Mouse (Mus musculus) neural tube, embryonic 15.5 days (tissue): ENCODE measurements at regions not wholly inside any gene's neighbourhood (a gene's known extent, or its start where the extent isn't known, plus 50 kb on each side); places are given as distances from the start of the nearest gene placed in this dataset.

Experiments used
- ATAC-seq: fragments of 200-750 bp; cut with Nextera tagmentation; 2 replicates; pipeline ENCODE4 v1.8.0; 2017; ENCODE audit warnings: mild to moderate bottlenecking, moderate TSS enrichment, moderate library complexity; ENCODE audit not compliant: low FRiP score
- H3K27ac ChIP-seq: fragments of 300-500 bp; sonication (generic); replicated peaks from 2 replicates; pipeline ENCODE4 v1.5.1; 2015; ENCODE audit warnings: mild to moderate bottlenecking, inconsistent platforms
- H3K27me3 ChIP-seq: fragments of 300-500 bp; sonication (generic); replicated peaks from 2 replicates; pipeline ENCODE4 v1.6.1; 2015; ENCODE audit warnings: inconsistent platforms
- H3K36me3 ChIP-seq: fragments of 300-500 bp; sonication (generic); 2 replicates; pipeline ENCODE4 v1.6.1; 2015; ENCODE audit warnings: inconsistent platforms
- H3K4me1 ChIP-seq: fragments of 300-500 bp; sonication (generic); 2 replicates; pipeline ENCODE4 v1.6.1; 2015; ENCODE audit warnings: inconsistent platforms
- H3K4me2 ChIP-seq: fragments of 300-500 bp; sonication (generic); 2 replicates; pipeline ENCODE4 v1.6.1; 2015; ENCODE audit warnings: inconsistent platforms, mild to moderate bottlenecking, moderate library complexity
- H3K4me3 ChIP-seq: fragments of 300-500 bp; sonication (generic); replicated peaks from 2 replicates; pipeline ENCODE4 v1.5.1; 2015; ENCODE audit warnings: mild to moderate bottlenecking, inconsistent platforms
- H3K9ac ChIP-seq: fragments of 300-500 bp; sonication (generic); replicated peaks from 2 replicates; pipeline ENCODE4 v1.6.1; 2015; ENCODE audit warnings: mild to moderate bottlenecking, inconsistent platforms
- H3K9me3 ChIP-seq: fragments of 300-500 bp; sonication (generic); replicated peaks from 2 replicates; pipeline ENCODE4 v1.6.1; 2016; ENCODE audit warnings: inconsistent platforms
- WGBS: fragments of 180-500 bp; shearing (Covaris S2); methylation state at CpG from one replicate; pipeline ENCODE4 v1.1.7; 2015; ENCODE audit warnings: mixed read lengths; 5-methylcytosine and 5-hydroxymethylcytosine counted together

DNA sequence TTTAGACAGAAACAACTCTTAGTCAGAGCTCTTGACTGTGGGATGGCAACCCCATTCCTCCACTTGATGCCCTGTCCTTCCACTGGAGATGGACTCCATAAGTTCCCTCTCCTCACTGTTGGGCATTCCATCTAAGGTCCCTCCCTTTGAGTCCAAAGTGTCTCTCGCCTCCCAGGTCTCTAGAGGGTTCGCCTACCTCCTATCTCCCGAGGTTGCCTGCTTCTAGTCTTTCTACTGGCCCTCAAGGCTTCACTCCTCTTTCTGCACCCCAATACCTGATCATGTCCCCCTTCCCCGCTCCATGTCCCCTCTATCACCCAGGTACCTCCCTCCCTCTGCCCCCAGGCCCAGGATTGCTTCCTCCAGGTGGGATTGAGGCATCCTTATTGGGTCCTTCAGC is 142.9 kb upstream of the Mgmt start:
- Histone ChIP-seq H3K4me3 (no peak overlapping the region), H3K27ac (no peak overlapping the region), H3K36me3 (no peaks in the 10 kb centered on the region), H3K9me3 (no peaks in the 10 kb centered on the region), H3K4me2 (no peak overlapping the region), H3K27me3 (no peaks in the 10 kb centered on the region), H3K4me1 (peaks cover 11% of the 10 kb centered on the region), H3K9ac (no peak overlapping the region)
- WGBS, result 84% methylated on average over 4 of the region's 4 CpGs
- no peak for ATAC-seq

DNA sequence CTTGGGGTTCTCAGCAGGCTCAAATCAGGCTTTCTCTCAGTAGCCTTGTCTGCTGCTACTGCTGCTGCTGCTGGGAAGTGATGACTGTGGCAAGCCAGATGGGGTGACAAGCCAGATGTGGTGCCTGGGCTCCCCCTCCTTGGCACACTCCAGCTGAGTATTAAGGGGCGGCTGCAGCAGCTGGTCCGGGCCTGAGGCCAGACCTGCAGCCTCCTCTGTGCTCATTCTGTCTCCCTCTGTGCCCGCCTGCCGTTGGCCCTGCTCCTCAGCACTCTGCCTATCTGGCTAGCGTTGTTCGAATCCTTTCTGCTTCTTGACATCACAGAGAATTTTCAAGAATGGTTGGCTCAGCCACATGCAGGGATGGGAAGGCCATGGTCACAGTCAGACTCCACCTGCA is 139.6 kb upstream of the Mgmt start:
- H3K27me3 ChIP-seq, result no peaks in the 10 kb centered on the region
- no peak for ATAC-seq
- no peaks in the 10 kb centered on the region for H3K36me3 ChIP-seq
- no peak overlapping the region for H3K4me2 ChIP-seq
- peaks cover 11% of the 10 kb centered on the region for H3K4me1 ChIP-seq
- H3K9ac ChIP-seq, result no peak overlapping the region
- H3K9me3 ChIP-seq, result no peaks in the 10 kb centered on the region
- WGBS, result 53% methylated on average over 6 of the region's 6 CpGs
- no peak overlapping the region for H3K4me3 ChIP-seq
- 0 out of 2 replicates have a peak overlapping the region, but pooled peaks have one; percentile 15 for H3K27ac ChIP-seq

DNA sequence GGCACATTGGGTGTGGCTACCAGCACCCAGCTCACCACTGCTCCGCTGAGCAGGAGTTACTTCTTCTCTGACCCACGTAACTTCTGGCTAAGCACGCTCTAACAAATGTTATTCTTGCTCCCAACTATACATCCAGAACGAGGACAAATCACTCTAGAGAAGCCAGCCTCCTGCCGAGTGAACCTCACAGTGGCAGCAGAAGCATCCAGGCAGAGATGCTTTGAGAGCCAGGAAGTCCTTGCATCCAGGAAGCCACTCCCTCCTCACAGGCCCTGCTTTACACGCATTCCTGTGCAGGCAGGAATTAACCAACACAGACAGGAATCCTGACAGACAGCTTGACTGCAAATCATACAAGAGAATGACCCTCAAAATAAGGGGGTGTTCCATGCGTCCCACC is 129.4 kb upstream of the Mgmt start:
- Histone ChIP-seq H3K36me3 (no peaks in the 10 kb centered on the region), H3K9me3 (no peaks in the 10 kb centered on the region), H3K27ac (no peak overlapping the region), H3K4me3 (no peak overlapping the region), H3K27me3 (no peaks in the 10 kb centered on the region), H3K4me2 (no peak overlapping the region), H3K4me1 (peaks cover 14% of the 10 kb centered on the region), H3K9ac (no peak overlapping the region)
- ATAC-seq, result no peak
- WGBS, result 49% methylated on average over 7 of the region's 7 CpGs

DNA sequence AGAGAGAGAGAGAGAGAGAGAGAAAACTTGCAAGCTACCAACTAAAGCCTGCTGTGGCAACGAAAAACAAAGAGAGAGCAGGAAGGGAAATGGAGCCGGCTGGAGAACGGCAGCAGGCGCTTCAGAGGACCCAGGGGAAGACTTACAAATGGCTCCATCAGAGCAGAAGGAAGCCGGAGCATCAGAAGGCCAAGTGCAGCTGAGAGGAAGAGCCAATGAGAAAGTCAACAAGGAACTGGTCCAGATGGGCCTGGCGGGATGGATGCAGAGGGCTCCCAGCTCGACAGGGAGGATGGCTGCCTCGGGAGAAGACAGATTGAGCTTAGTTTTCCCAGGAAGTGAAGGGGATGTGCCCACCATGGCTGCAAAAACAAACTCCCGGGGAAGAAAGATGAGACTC is 127.2 kb upstream of the Mgmt start:
- Histone ChIP-seq H3K36me3 (no peaks in the 10 kb centered on the region), H3K27me3 (no peaks in the 10 kb centered on the region), H3K9ac (no peak overlapping the region), H3K9me3 (no peaks in the 10 kb centered on the region), H3K27ac (0 out of 2 replicates have a peak overlapping the region, but pooled peaks have one; percentile 41), H3K4me1 (peaks cover 14% of the 10 kb centered on the region), H3K4me3 (no peak overlapping the region), H3K4me2 (no peak overlapping the region)
- no peak for ATAC-seq
- 42% methylated on average over 9 of the region's 9 CpGs for WGBS

DNA sequence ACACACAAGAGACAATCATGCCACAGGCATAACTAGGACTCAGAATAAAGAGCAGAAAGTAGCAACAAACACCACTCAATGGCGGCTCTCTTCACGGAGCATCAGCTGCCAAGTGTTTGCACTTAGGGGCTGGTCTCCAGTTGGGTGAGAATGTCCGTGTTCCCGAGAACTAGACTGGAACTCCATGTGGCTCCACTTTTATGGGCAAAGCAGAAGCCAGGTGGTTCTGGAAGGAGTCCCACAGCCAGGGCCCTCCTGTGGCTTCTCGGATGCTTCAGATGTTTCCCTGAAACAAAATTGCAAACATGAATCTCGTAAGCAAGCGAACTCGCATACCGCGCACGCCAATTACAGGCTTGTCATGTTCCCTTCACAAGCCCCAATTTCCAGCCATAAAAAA is 113.7 kb upstream of the Mgmt start:
- Histone ChIP-seq H3K27ac (no peak overlapping the region), H3K4me3 (no peak overlapping the region), H3K9me3 (no peaks in the 10 kb centered on the region), H3K4me1 (no peaks in the 10 kb centered on the region), H3K27me3 (no peaks in the 10 kb centered on the region), H3K36me3 (no peaks in the 10 kb centered on the region), H3K4me2 (no peak overlapping the region), H3K9ac (no peak overlapping the region)
- no peak for ATAC-seq
- WGBS, result 82% methylated on average over 11 of the region's 11 CpGs

DNA sequence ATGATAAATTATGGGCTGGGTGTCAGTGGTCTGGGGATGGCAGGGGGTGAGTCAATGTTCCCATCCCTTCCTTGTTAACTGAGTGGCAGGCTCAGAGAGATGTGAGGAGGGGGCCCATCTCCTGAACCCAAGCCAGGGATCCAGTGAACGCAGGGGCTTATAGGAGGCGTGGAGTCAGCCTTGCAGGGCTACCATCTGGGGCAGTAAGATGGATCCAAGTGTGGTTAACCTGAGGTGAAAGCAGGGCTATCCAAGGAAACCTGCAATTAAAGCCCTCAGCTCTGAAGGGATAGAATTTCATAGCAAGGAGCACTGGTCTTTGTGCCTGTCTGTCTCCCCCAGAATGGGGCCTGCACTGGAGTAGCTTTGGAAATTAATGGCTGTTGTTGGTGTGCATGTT is 103.3 kb upstream of the Mgmt start:
- H3K27me3 ChIP-seq, result no peaks in the 10 kb centered on the region
- no peaks in the 10 kb centered on the region for H3K36me3 ChIP-seq
- peaks cover 17% of the 10 kb centered on the region for H3K4me1 ChIP-seq
- no peak overlapping the region for H3K4me3 ChIP-seq
- H3K9ac ChIP-seq, result no peak overlapping the region
- no peak for ATAC-seq
- H3K4me2 ChIP-seq, result no peak overlapping the region
- WGBS, result 65% methylated on average over 2 of the region's 2 CpGs
- H3K9me3 ChIP-seq, result no peaks in the 10 kb centered on the region
- H3K27ac ChIP-seq, result no peak overlapping the region

DNA sequence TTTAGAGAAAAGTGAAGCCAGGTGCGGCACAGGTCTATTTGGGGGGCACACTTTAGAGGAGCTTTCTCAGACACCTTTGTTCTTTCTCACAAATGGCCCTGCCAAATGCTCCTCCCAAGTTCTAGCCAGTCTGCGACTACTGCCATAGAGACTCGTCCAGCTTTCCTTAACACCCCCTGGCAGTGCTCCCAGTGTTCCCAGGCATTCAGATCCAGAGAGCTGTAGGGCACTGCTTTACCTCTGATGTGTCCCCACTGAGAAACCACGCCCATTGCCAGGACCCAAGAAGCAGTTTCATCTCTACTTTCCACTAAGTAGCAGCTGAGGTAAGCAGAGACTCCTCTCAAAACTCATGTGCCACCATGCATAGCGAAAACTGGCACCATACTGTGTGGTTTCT is 102.3 kb upstream of the Mgmt start:
- WGBS, result 69% methylated on average over 5 of the region's 5 CpGs
- Histone ChIP-seq H3K4me3 (no peak overlapping the region), H3K9me3 (no peaks in the 10 kb centered on the region), H3K4me2 (no peak overlapping the region), H3K27ac (no peak overlapping the region), H3K9ac (no peak overlapping the region), H3K36me3 (no peaks in the 10 kb centered on the region), H3K27me3 (no peaks in the 10 kb centered on the region), H3K4me1 (peaks cover 17% of the 10 kb centered on the region)
- no peak for ATAC-seq

DNA sequence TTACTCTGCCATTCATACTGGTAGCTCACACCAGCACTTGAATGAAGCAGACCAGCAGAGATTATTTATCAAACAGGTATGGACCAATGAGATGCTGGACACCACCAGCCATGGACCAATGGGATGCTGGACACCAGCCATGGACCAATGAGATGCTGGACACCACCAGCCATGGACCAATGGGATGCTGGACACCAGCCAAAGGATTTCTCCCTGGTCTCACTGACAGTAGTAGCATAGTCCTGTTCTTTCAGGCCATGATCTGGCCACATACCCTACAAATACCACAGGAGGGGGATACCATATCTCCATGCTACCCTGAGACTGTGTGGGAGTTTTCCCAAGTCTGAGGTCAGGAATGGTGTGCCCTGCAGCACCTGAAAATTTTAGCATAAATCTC is 98.0 kb upstream of the Mgmt start:
- no peak for ATAC-seq
- H3K4me1 ChIP-seq, result peaks cover 25% of the 10 kb centered on the region
- H3K36me3 ChIP-seq, result no peaks in the 10 kb centered on the region

DNA sequence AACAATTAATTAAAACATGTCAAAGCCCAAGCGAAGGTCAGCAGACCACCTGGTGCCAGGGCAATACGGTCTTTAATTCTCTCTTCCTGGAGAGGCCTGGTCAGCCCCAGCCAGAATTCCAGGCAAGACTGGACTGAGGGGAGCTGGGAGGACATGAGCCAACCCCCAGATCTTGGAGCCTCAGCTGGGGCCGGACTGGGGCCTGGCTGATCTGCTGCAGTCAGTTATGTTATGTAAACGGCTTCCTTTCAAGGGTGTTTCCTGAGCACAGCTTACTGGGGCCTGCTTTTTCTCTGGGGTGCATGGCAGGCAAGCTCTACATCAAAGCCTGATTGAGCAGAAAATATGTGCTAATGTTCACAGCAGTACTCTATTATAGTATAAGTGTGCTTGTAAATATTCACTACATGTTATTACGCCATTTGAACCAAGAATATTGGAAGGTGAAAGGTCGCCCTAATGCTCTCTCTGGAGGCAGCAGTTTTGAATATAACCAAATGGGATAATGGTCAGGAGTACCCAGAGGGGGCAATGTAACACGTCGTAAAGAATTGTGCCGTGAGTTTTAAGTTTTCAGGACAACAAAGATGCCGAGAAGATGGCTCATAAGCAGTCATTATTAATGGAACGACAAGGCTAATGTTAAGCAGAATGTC is 96.5 kb upstream of the Mgmt start:
- no peaks in the 10 kb centered on the region for H3K27me3 ChIP-seq
- ATAC-seq, result no peak
- no peaks in the 10 kb centered on the region for H3K36me3 ChIP-seq
- H3K4me2 ChIP-seq, result no peak overlapping the region
- H3K9me3 ChIP-seq, result no peaks in the 10 kb centered on the region
- WGBS, result 20% methylated on average over 11 of the region's 11 CpGs
- peaks cover 17% of the 10 kb centered on the region for H3K4me1 ChIP-seq
- no peak overlapping the region for H3K9ac ChIP-seq
- no peak overlapping the region; the same call in 1 of the 2 replicates for H3K27ac ChIP-seq
- no peak overlapping the region for H3K4me3 ChIP-seq

More for the DNA sequence above, 98.0 kb upstream of the Mgmt start:
- H3K27ac ChIP-seq, result no peak overlapping the region
- H3K4me3 ChIP-seq, result no peak overlapping the region
- no peak overlapping the region for H3K4me2 ChIP-seq
- H3K9me3 ChIP-seq, result no peaks in the 10 kb centered on the region
- H3K27me3 ChIP-seq, result no peaks in the 10 kb centered on the region
- no peak overlapping the region for H3K9ac ChIP-seq

DNA sequence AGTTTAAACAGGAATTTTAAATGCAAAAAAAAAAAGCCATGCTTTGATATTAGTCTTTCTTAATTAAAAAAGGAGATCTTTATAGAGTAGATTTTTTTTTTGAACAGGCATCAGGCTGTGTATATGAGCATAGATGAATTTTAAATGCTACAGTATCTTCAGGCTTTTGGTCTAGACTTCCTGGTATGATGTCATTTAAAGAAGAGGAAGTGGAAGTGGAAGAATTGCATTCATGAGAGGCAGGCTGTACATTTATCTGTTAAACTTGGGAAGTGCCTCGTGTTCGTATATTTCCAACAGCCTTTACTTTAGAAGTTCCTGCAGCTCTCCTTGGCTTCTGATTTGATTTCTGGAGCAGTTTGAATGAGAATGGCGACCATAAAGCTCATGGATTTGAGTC is 95.8 kb upstream of the Mgmt start:
- Histone ChIP-seq H3K9ac (no peak overlapping the region), H3K27me3 (no peaks in the 10 kb centered on the region), H3K36me3 (no peaks in the 10 kb centered on the region), H3K9me3 (no peaks in the 10 kb centered on the region), H3K27ac (no peak overlapping the region), H3K4me1 (peaks cover 15% of the 10 kb centered on the region), H3K4me2 (no peak overlapping the region), H3K4me3 (no peak overlapping the region)
- ATAC-seq, result no peak
- WGBS, result 89% methylated on average over 3 of the region's 3 CpGs

DNA sequence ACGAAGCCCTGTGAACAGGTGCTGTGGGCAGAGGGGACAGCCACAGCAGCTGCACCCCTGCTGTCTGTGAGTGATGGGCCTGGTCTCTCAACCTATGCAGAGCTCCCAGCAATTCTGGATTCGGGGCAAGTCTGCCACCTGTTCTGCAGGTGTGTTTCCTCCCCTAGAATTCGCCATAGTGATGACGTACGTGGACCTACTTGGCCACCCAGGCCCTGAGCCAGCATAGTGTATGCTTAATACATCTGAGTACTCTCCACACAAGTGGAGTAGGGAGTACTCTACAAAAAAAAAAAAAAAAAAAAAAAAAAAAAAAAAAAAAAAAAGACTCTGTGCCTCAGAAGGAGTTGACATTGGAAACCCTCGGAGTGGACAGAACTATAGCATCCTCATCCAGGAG is 87.3 kb upstream of the Mgmt start:
- H3K9me3 ChIP-seq, result no peaks in the 10 kb centered on the region
- H3K4me2 ChIP-seq, result no peak overlapping the region
- no peak overlapping the region for H3K27ac ChIP-seq
- 89% methylated on average over 6 of the region's 6 CpGs for WGBS
- H3K9ac ChIP-seq, result no peak overlapping the region
- peaks cover 5% of the 10 kb centered on the region for H3K4me1 ChIP-seq
- no peak for ATAC-seq
- no peaks in the 10 kb centered on the region for H3K36me3 ChIP-seq
- H3K4me3 ChIP-seq, result no peak overlapping the region
- H3K27me3 ChIP-seq, result no peaks in the 10 kb centered on the region

DNA sequence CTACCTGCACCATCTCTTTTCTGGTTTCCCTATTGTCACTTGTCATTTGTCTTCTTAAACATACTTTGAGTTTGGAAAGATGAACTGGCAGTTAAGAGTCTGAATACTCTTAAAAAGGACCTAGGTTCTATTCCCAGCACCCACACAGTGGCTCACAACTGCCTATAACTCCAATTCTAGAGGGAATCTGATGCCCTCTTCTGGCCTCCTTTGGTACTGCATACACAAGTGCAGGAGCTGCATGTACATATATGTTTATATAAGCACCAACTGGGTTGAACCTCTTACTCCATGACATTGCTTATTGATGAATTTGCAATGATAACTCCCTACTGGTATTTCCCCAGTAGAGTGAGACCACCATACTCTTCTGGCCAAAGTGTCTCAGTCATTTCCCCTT is 86.4 kb upstream of the Mgmt start:
- no peaks in the 10 kb centered on the region for H3K9me3 ChIP-seq
- peaks cover 5% of the 10 kb centered on the region for H3K4me1 ChIP-seq
- ATAC-seq, result no peak
- H3K36me3 ChIP-seq, result no peaks in the 10 kb centered on the region
- H3K4me3 ChIP-seq, result no peak overlapping the region
- H3K4me2 ChIP-seq, result no peak overlapping the region
- no peak overlapping the region for H3K9ac ChIP-seq
- no peaks in the 10 kb centered on the region for H3K27me3 ChIP-seq
- H3K27ac ChIP-seq, result no peak overlapping the region

DNA sequence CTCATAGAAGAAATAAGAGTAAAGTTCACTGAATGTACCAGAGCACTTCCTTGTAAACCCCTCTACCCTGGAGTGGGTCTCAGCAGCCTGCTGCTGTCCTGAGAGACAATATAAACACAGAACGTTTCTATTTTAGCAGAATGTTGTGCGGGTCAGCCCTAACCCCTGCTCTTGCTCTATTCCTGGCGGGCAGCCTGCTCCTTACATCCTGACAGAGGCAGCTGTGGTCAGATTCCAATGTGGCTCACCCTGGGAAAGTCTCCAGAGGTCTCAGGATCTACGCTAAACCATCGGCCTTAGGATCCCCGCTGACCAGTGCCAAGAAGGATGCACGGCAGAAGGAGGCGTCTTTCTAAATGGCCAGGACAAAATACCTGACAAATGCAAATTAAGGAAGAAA is 84.8 kb upstream of the Mgmt start:
- ATAC-seq, result no peak
- Histone ChIP-seq H3K4me3 (no peak overlapping the region), H3K4me1 (peaks cover 5% of the 10 kb centered on the region), H3K9me3 (no peaks in the 10 kb centered on the region), H3K27ac (no peak overlapping the region), H3K4me2 (no peak overlapping the region), H3K9ac (no peak overlapping the region), H3K36me3 (no peaks in the 10 kb centered on the region), H3K27me3 (no peaks in the 10 kb centered on the region)
- WGBS, result 83% methylated on average over 8 of the region's 8 CpGs
